Mouse (Mus musculus): ENCODE measurements around the gene Sf3a1. TPM values are rescaled to one million over a fixed set of nuclear protein-coding genes. Genes with fewer than 3 reads are reported as not detected.

Sf3a1 gene
- total and polyA plus RNA-seq, 3 experiments = 17.9 to 38.7 (median 37.2) TPM

DNA sequence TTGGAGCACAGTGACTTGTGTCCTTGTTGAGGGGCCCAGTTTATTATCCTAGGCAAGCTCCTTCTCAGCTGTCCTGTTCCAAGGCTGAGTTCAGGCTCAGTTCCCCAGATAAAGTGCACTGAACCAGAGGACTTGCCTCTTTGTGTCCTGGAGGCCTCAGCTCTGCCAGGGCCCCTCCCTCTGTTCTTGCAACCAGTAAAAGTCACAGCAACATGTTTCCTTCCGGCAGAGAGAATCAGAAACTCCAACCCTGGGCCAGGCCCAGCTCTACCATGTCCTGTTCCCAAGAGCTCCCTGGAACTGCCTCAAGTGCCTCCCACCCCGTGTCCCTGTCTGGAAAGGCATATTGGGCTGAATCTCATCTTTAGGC is 43.5 kb downstream of the Sf3a1 start:
- TF ChIP-seq CTCF (IDR thresholded peaks at IDR 0.05) (no peak), POLR2A (IDR thresholded peaks at IDR 0.05; ENCODE audit: insufficient read depth, low read depth, low read length) (peak; percentile 83), EP300 (IDR thresholded peaks at IDR 0.05; ENCODE audit: insufficient read depth, low read depth, low read length) (peak; percentile 91)
- peak; percentile 82 to 90 for DNase-seq
- Histone ChIP-seq H3K27ac (peak overlapping the region; percentile 84), H3K36me3 (ENCODE audit: control insufficient read depth, insufficient read depth, low read length) (peaks cover 10% of the 10 kb centered on the region), H3K4me1 (ENCODE audit: control insufficient read depth, insufficient read depth, low read length) (peaks cover 33% of the 10 kb centered on the region), H3K79me2 (replicated peaks; ENCODE audit: control insufficient read depth, insufficient read depth, low read length) (peaks cover 2% of the 10 kb centered on the region; the same call in 1 of the 2 replicates), H3K4me3 (no peak overlapping the region), H3K9ac (ENCODE audit: low read depth, low read length) (0 out of 2 replicates have a peak overlapping the region, but pooled peaks have one; percentile 31), H3K27me3 (ENCODE audit: control insufficient read depth, insufficient read depth, low read length) (no peaks in the 10 kb centered on the region)
- WGBS = 5% methylated on average over 2 of the region's 2 CpGs
- intact Hi-C loops (cut with DNase I) = loop anchor here (2.0 kb wide), 1 partner anchor 15 kb away; the partner anchor contains the start of gene Castor1

DNA sequence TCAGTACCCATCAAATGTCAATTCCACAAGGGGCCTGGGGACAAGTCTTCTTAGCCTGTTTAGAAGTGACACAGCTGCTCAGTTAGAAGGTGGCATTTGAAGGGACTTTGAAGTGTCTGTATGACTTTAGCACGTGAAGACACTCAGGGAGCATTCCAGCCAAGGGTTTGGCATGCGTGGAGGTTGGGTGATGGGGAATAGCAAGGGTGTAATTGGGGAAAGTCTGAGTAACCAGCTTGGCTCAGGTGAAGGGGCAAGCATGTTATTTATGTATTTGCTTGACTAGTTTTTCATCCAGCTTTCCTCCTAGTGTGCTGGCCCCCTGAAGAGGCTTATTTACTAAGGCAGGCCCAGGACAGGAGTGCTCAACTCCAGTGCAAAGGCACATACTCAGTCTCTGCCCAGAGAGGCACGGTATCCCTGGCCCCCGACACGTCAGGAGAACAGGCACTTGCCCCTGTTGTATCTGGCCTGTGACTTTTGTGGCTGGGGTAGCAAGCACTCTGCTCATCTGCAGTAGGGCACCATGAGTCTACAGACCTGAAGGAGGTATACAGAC is 45.0 kb downstream of the Sf3a1 start:
- H3K79me2 ChIP-seq (replicated peaks; ENCODE audit: control insufficient read depth, insufficient read depth, low read length) = no peaks in the 10 kb centered on the region
- intact Hi-C loops (cut with DNase I) = no loop called here
- peak overlapping the region; percentile 45; the same call in 1 of the 2 replicates for H3K27ac ChIP-seq
- DNase-seq = no peak
- H3K27me3 ChIP-seq (ENCODE audit: control insufficient read depth, insufficient read depth, low read length) = no peaks in the 10 kb centered on the region
- H3K4me3 ChIP-seq = no peak overlapping the region
- 79% methylated on average over 5 of the region's 5 CpGs for WGBS
- TF ChIP-seq EP300 (IDR thresholded peaks at IDR 0.05; ENCODE audit: insufficient read depth, low read depth, low read length) (no peak), POLR2A (IDR thresholded peaks at IDR 0.05; ENCODE audit: insufficient read depth, low read depth, low read length) (no peak), CTCF (IDR thresholded peaks at IDR 0.05) (no peak)
- H3K9ac ChIP-seq (ENCODE audit: low read depth, low read length) = no peak overlapping the region
- peaks cover 10% of the 10 kb centered on the region for H3K36me3 ChIP-seq (ENCODE audit: control insufficient read depth, insufficient read depth, low read length)
- H3K4me1 ChIP-seq (ENCODE audit: control insufficient read depth, insufficient read depth, low read length) = peaks cover 31% of the 10 kb centered on the region

DNA sequence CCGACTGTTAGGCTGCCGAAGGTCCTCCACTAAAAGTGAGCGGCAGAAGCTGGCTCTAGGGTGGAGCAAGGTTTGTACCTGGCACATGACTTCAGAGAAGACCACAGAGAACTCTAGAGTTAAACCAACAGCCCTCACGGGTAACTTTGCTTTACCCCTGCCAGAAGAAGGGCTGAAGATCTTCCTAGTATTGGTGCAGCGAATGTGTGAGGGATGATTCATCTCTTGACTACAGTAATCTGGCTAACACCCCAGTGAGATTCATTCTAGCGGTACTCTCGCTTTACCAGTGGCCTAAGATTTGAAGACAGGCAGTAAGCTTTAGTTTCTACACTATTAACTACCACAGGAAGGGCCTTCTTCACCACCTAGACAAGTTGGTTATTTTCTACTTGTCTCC is 45.8 kb downstream of the Sf3a1 start:
- Histone ChIP-seq H3K4me1 (ENCODE audit: control insufficient read depth, insufficient read depth, low read length) (peaks cover 31% of the 10 kb centered on the region), H3K4me3 (no peak overlapping the region), H3K9ac (ENCODE audit: low read depth, low read length) (no peak overlapping the region), H3K27me3 (ENCODE audit: control insufficient read depth, insufficient read depth, low read length) (no peaks in the 10 kb centered on the region), H3K27ac (peak overlapping the region; percentile 45), H3K79me2 (replicated peaks; ENCODE audit: control insufficient read depth, insufficient read depth, low read length) (no peaks in the 10 kb centered on the region), H3K36me3 (ENCODE audit: control insufficient read depth, insufficient read depth, low read length) (peaks cover 10% of the 10 kb centered on the region)
- 57% methylated on average over 7 of the region's 7 CpGs for WGBS
- no peak for TF ChIP-seq EP300 (IDR thresholded peaks at IDR 0.05; ENCODE audit: insufficient read depth, low read depth, low read length)
- TF ChIP-seq POLR2A (IDR thresholded peaks at IDR 0.05; ENCODE audit: insufficient read depth, low read depth, low read length) = no peak
- TF ChIP-seq CTCF (IDR thresholded peaks at IDR 0.05) = no peak
- DNase-seq = no peak
- intact Hi-C loops (cut with DNase I) = no loop called here

DNA sequence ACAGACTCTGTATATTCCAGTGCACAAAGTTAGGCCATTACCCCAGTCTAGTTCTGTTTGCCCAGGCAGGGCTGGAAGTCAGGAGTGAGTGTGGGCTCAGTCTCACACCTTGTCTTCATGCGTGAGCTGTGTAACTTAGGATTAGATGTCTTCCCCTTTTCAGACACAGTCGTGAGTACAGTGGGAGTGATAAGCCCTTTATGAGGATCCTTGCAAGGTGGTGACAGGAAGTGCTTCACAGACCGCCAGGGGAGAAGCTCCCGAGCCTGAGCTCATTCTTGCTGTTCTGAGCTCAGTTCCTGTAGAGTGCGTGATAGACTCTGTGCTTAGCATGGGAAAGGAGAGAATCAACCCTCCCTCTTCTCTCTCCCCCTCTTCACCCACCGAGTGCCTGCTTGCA is 46.4 kb downstream of the Sf3a1 start:
- H3K79me2 ChIP-seq (replicated peaks; ENCODE audit: control insufficient read depth, insufficient read depth, low read length) = no peaks in the 10 kb centered on the region
- peaks cover 10% of the 10 kb centered on the region for H3K36me3 ChIP-seq (ENCODE audit: control insufficient read depth, insufficient read depth, low read length)
- H3K27ac ChIP-seq = peak overlapping the region; percentile 45
- DNase-seq = no peak
- no peak overlapping the region for H3K9ac ChIP-seq (ENCODE audit: low read depth, low read length)
- WGBS = 38% methylated on average over 6 of the region's 6 CpGs
- H3K4me3 ChIP-seq = no peak overlapping the region
- H3K27me3 ChIP-seq (ENCODE audit: control insufficient read depth, insufficient read depth, low read length) = no peaks in the 10 kb centered on the region
- TF ChIP-seq CTCF (IDR thresholded peaks at IDR 0.05) (no peak), POLR2A (IDR thresholded peaks at IDR 0.05; ENCODE audit: insufficient read depth, low read depth, low read length) (no peak), EP300 (IDR thresholded peaks at IDR 0.05; ENCODE audit: insufficient read depth, low read depth, low read length) (no peak)
- H3K4me1 ChIP-seq (ENCODE audit: control insufficient read depth, insufficient read depth, low read length) = peaks cover 31% of the 10 kb centered on the region
- intact Hi-C loops (cut with DNase I) = no loop called here

DNA sequence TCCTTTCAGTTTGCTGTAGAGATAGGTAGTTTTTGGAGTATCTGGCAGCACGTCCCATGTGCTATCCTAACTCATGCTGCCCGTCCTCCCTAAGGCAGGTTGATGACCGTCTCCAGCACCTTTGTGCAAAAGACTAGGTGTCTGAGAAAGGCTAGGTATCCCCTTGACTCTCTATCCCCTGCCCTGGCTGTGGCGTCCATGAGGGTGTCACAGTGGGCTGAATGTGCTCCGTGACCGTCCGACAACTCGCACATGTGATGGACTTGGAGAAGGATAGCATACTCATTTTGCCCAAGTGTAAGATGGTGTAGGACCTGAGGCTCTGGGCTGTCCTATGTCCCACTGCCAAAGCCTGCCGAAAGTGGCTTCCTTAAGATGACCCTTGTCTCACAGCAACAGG is 47.5 kb downstream of the Sf3a1 start:
- DNase-seq = no peak
- H3K36me3 ChIP-seq (ENCODE audit: control insufficient read depth, insufficient read depth, low read length) = peaks cover 6% of the 10 kb centered on the region
- H3K27ac ChIP-seq = peak overlapping the region; percentile 23
- no peak overlapping the region for H3K9ac ChIP-seq (ENCODE audit: low read depth, low read length)
- intact Hi-C loops (cut with DNase I) = no loop called here
- H3K79me2 ChIP-seq (replicated peaks; ENCODE audit: control insufficient read depth, insufficient read depth, low read length) = no peaks in the 10 kb centered on the region
- peaks cover 31% of the 10 kb centered on the region for H3K4me1 ChIP-seq (ENCODE audit: control insufficient read depth, insufficient read depth, low read length)
- no peak for TF ChIP-seq POLR2A (IDR thresholded peaks at IDR 0.05; ENCODE audit: insufficient read depth, low read depth, low read length)
- no peak for TF ChIP-seq EP300 (IDR thresholded peaks at IDR 0.05; ENCODE audit: insufficient read depth, low read depth, low read length)
- no peak for TF ChIP-seq CTCF (IDR thresholded peaks at IDR 0.05)
- 85% methylated on average over 9 of the region's 9 CpGs for WGBS
- H3K4me3 ChIP-seq = no peak overlapping the region
- H3K27me3 ChIP-seq (ENCODE audit: control insufficient read depth, insufficient read depth, low read length) = no peaks in the 10 kb centered on the region

DNA sequence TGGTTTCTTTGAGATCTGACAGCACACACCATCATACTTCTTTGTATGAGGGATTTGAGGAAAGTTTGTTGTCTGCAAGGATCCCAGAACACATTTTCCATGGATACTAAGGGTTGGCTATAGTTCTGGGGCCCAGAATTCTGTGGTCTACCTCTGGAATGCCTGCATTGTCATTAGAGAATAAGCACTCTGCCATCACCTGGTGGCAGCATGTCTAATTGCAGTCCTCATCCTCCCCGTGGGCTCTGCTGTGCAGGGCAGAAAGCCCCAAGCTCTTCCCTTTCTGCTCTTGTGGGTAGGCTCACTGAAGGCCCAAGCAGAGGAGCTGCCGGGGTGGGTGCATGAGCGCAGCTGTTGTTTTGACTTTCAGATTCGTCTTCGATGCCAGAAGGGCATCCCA is 49.4 kb downstream of the Sf3a1 start:
- no peaks in the 10 kb centered on the region for H3K79me2 ChIP-seq (replicated peaks; ENCODE audit: control insufficient read depth, insufficient read depth, low read length)
- no peaks in the 10 kb centered on the region; the same call in 1 of the 2 replicates for H3K36me3 ChIP-seq (ENCODE audit: control insufficient read depth, insufficient read depth, low read length)
- no peaks in the 10 kb centered on the region for H3K27me3 ChIP-seq (ENCODE audit: control insufficient read depth, insufficient read depth, low read length)
- no peak overlapping the region for H3K9ac ChIP-seq (ENCODE audit: low read depth, low read length)
- intact Hi-C loops (cut with DNase I) = no loop called here
- WGBS = 81% methylated on average over 5 of the region's 5 CpGs
- no peak for DNase-seq
- H3K4me1 ChIP-seq (ENCODE audit: control insufficient read depth, insufficient read depth, low read length) = peaks cover 22% of the 10 kb centered on the region
- no peak overlapping the region for H3K27ac ChIP-seq
- 0 out of 2 replicates have a peak, but pooled peaks have one; percentile 24 for TF ChIP-seq EP300 (IDR thresholded peaks at IDR 0.05; ENCODE audit: insufficient read depth, low read depth, low read length)
- TF ChIP-seq POLR2A (IDR thresholded peaks at IDR 0.05; ENCODE audit: insufficient read depth, low read depth, low read length) = no peak
- peak; percentile 70 for TF ChIP-seq CTCF (IDR thresholded peaks at IDR 0.05)
- no peak overlapping the region for H3K4me3 ChIP-seq
